Mouse (Mus musculus): ENCODE data around the gene 1700024G13Rik. TPM values are rescaled to one million over a fixed set of nuclear protein-coding genes. Genes with fewer than 3 reads are reported as not detected.
"Not testable (repeated sequence)": the region's sequence is repeated elsewhere in the genome, so short reads cannot be mapped to it uniquely, and the experiment has no call there.

Gene 1700024G13Rik
- polyA plus RNA-seq (2015; fragmentation: Nextera tagmentation; extraction: Ambion mirVana): 0.15 TPM in 1 of 2 replicates, not detected in the other

- Histone ChIP-seq H3K27me3 (replicated peaks) (no peaks in the 10 kb centered on the region), H3K4me2 (no peak within 1 kb of the TSS)
These were observed at the start of gene 1700024G13Rik for GRCm38 (mm10) chr14:32388196-32388595. Gene 1700024G13Rik (minus strand): TSS chr14:32388391.

GRCm38 (mm10) chr14:32437352-32437793 is 49.2 kb upstream of the 1700024G13Rik start:
- H3K4me3 ChIP-seq (replicated peaks): no peak overlapping the region
- WGBS: 36% methylated on average over 5 of the region's 5 CpGs
- no peak overlapping the region for H3K9ac ChIP-seq
- H3K9me3 ChIP-seq: no peaks in the 10 kb centered on the region
- H3K4me1 ChIP-seq: 0 out of 2 replicates have a peak, but pooled peaks cover 8% of the 10 kb centered on the region
- no peak overlapping the region for H3K4me2 ChIP-seq
- no peaks in the 10 kb centered on the region for H3K27me3 ChIP-seq (replicated peaks)
- H3K27ac ChIP-seq: no peak overlapping the region
- ATAC-seq (ENCODE audit: insufficient read depth, low FRiP score, low read depth): no peak
- no peaks in the 10 kb centered on the region for H3K36me3 ChIP-seq

More at GRCm38 (mm10) chr14:32388196-32388595, at the start of gene 1700024G13Rik:
- ATAC-seq (ENCODE audit: insufficient read depth, low FRiP score, low read depth): peak; percentile 89
- Histone ChIP-seq H3K9me3 (no peaks in the 10 kb centered on the region), H3K27ac (no peak within 1 kb of the TSS), H3K9ac (no peak within 1 kb of the TSS), H3K4me3 (replicated peaks) (no peak within 1 kb of the TSS), H3K4me1 (no peaks in the 10 kb centered on the region), H3K36me3 (no peaks in the 10 kb centered on the region)
- WGBS: 4% methylated on average over 13 of the region's 13 CpGs

GRCm38 (mm10) chr14:32429030-32429602 is 40.9 kb upstream of the 1700024G13Rik start:
- Histone ChIP-seq H3K27ac (no peak overlapping the region), H3K9me3 (no peaks in the 10 kb centered on the region), H3K4me3 (replicated peaks) (no peak overlapping the region), H3K4me1 (no peaks in the 10 kb centered on the region), H3K9ac (no peak overlapping the region), H3K27me3 (replicated peaks) (no peaks in the 10 kb centered on the region), H3K4me2 (no peak overlapping the region), H3K36me3 (no peaks in the 10 kb centered on the region)
- no peak for ATAC-seq (ENCODE audit: insufficient read depth, low FRiP score, low read depth)
- WGBS: 36% methylated on average over 8 of the region's 8 CpGs

GRCm38 (mm10) chr14:32423946-32424345 is 35.8 kb upstream of the 1700024G13Rik start:
- H3K4me2 ChIP-seq: no peak overlapping the region
- H3K36me3 ChIP-seq: no peaks in the 10 kb centered on the region
- no peak overlapping the region for H3K4me3 ChIP-seq (replicated peaks)
- H3K27ac ChIP-seq: no peak overlapping the region
- WGBS: 86% methylated on average over 7 of the region's 7 CpGs
- H3K27me3 ChIP-seq (replicated peaks): no peaks in the 10 kb centered on the region
- ATAC-seq (ENCODE audit: insufficient read depth, low FRiP score, low read depth): no peak
- no peaks in the 10 kb centered on the region for H3K9me3 ChIP-seq
- no peaks in the 10 kb centered on the region for H3K4me1 ChIP-seq
- H3K9ac ChIP-seq: no peak overlapping the region

GRCm38 (mm10) chr14:32418747-32419146 is 30.6 kb upstream of the 1700024G13Rik start:
- 66% methylated on average over 11 of the region's 11 CpGs for WGBS
- H3K27ac ChIP-seq: no peak overlapping the region
- no peak overlapping the region for H3K9ac ChIP-seq
- H3K4me3 ChIP-seq (replicated peaks): no peak overlapping the region
- H3K4me1 ChIP-seq: no peaks in the 10 kb centered on the region
- H3K9me3 ChIP-seq: no peaks in the 10 kb centered on the region
- no peak overlapping the region for H3K4me2 ChIP-seq
- no peak for ATAC-seq (ENCODE audit: insufficient read depth, low FRiP score, low read depth)
- no peaks in the 10 kb centered on the region for H3K36me3 ChIP-seq
- H3K27me3 ChIP-seq (replicated peaks): no peaks in the 10 kb centered on the region

GRCm38 (mm10) chr14:32412075-32412474 is 23.9 kb upstream of the 1700024G13Rik start:
- Histone ChIP-seq H3K9me3 (no peaks in the 10 kb centered on the region), H3K27me3 (replicated peaks) (no peaks in the 10 kb centered on the region), H3K27ac (no peak overlapping the region), H3K4me3 (replicated peaks) (no peak overlapping the region), H3K36me3 (no peaks in the 10 kb centered on the region), H3K4me1 (no peaks in the 10 kb centered on the region), H3K4me2 (no peak overlapping the region), H3K9ac (no peak overlapping the region)
- ATAC-seq (ENCODE audit: insufficient read depth, low FRiP score, low read depth): no peak
- WGBS: 75% methylated on average over 5 of the region's 5 CpGs

GRCm38 (mm10) chr14:32410084-32410483 is 21.9 kb upstream of the 1700024G13Rik start:
- H3K4me2 ChIP-seq: no peak overlapping the region
- no peak overlapping the region for H3K9ac ChIP-seq
- no peaks in the 10 kb centered on the region for H3K27me3 ChIP-seq (replicated peaks)
- H3K27ac ChIP-seq: no peak overlapping the region
- no peak overlapping the region for H3K4me3 ChIP-seq (replicated peaks)
- no peaks in the 10 kb centered on the region for H3K9me3 ChIP-seq
- no peaks in the 10 kb centered on the region for H3K36me3 ChIP-seq
- 89% methylated on average over 5 of the region's 5 CpGs for WGBS
- ATAC-seq (ENCODE audit: insufficient read depth, low FRiP score, low read depth): no peak
- no peaks in the 10 kb centered on the region for H3K4me1 ChIP-seq

GRCm38 (mm10) chr14:32405399-32405798 is 17.2 kb upstream of the 1700024G13Rik start:
- H3K4me2 ChIP-seq; H3K27me3 ChIP-seq (replicated peaks): not testable (repeated sequence)
- 22% methylated on average over 1 of the region's 1 CpGs for WGBS

GRCm38 (mm10) chr14:32381619-32382018 is 6.6 kb downstream of the 1700024G13Rik start:
- 40% methylated on average over 15 of the region's 15 CpGs for WGBS
- no peaks in the 10 kb centered on the region for H3K36me3 ChIP-seq
- no peak for ATAC-seq (ENCODE audit: insufficient read depth, low FRiP score, low read depth)
- H3K27me3 ChIP-seq (replicated peaks): peaks cover 9% of the 10 kb centered on the region; the same call in 1 of the 2 replicates
- H3K27ac ChIP-seq: no peak overlapping the region
- no peak overlapping the region for H3K9ac ChIP-seq
- no peak overlapping the region for H3K4me3 ChIP-seq (replicated peaks)
- no peaks in the 10 kb centered on the region for H3K4me1 ChIP-seq
- no peaks in the 10 kb centered on the region for H3K9me3 ChIP-seq
- H3K4me2 ChIP-seq: no peak overlapping the region

More at GRCm38 (mm10) chr14:32405399-32405798, 17.2 kb upstream of the 1700024G13Rik start:
- not testable (repeated sequence) for H3K27ac ChIP-seq; ATAC-seq (ENCODE audit: insufficient read depth, low FRiP score, low read depth); H3K4me1 ChIP-seq; H3K9ac ChIP-seq; H3K4me3 ChIP-seq (replicated peaks); H3K9me3 ChIP-seq; H3K36me3 ChIP-seq

- H3K27ac ChIP-seq: no peak overlapping the region
- peaks cover 9% of the 10 kb centered on the region; the same call in 1 of the 2 replicates for H3K27me3 ChIP-seq (replicated peaks)
- ATAC-seq (ENCODE audit: insufficient read depth, low FRiP score, low read depth): no peak
- no peaks in the 10 kb centered on the region for H3K9me3 ChIP-seq
- H3K4me2 ChIP-seq: no peak overlapping the region
- no peaks in the 10 kb centered on the region for H3K4me1 ChIP-seq
- no peaks in the 10 kb centered on the region for H3K36me3 ChIP-seq
- 26% methylated on average over 7 of the region's 7 CpGs for WGBS
- no peak overlapping the region for H3K4me3 ChIP-seq (replicated peaks)
- no peak overlapping the region for H3K9ac ChIP-seq
These were observed 7.1 kb downstream of the 1700024G13Rik start for GRCm38 (mm10) chr14:32381066-32381465.

- no peaks in the 10 kb centered on the region for H3K9me3 ChIP-seq
- 43% methylated on average over 3 of the region's 3 CpGs for WGBS
- no peak for ATAC-seq (ENCODE audit: insufficient read depth, low FRiP score, low read depth)
- H3K27me3 ChIP-seq (replicated peaks): peaks cover 9% of the 10 kb centered on the region; the same call in 1 of the 2 replicates
- no peak overlapping the region for H3K27ac ChIP-seq
- H3K4me2 ChIP-seq: no peak overlapping the region
- no peak overlapping the region for H3K9ac ChIP-seq
- H3K36me3 ChIP-seq: no peaks in the 10 kb centered on the region
- no peaks in the 10 kb centered on the region for H3K4me1 ChIP-seq
- no peak overlapping the region for H3K4me3 ChIP-seq (replicated peaks)
These were observed 8.1 kb downstream of the 1700024G13Rik start for GRCm38 (mm10) chr14:32380099-32380480.

- WGBS: 13% methylated on average over 22 of the region's 22 CpGs
- no peak overlapping the region for H3K27ac ChIP-seq
- H3K9ac ChIP-seq: no peak overlapping the region
- no peaks in the 10 kb centered on the region for H3K36me3 ChIP-seq
- ATAC-seq (ENCODE audit: insufficient read depth, low FRiP score, low read depth): no peak
- H3K4me3 ChIP-seq (replicated peaks): no peak overlapping the region
- no peak overlapping the region for H3K4me2 ChIP-seq
- H3K4me1 ChIP-seq: no peaks in the 10 kb centered on the region
- no peaks in the 10 kb centered on the region for H3K9me3 ChIP-seq
- H3K27me3 ChIP-seq (replicated peaks): peaks cover 9% of the 10 kb centered on the region; the same call in 1 of the 2 replicates
These were observed 8.6 kb downstream of the 1700024G13Rik start for GRCm38 (mm10) chr14:32379395-32380098.

Measured in stomach, embryonic 15.5 days (tissue).